21 mouse cellular contexts compared by ENCODE assay signal in the genomic region with DNA sequence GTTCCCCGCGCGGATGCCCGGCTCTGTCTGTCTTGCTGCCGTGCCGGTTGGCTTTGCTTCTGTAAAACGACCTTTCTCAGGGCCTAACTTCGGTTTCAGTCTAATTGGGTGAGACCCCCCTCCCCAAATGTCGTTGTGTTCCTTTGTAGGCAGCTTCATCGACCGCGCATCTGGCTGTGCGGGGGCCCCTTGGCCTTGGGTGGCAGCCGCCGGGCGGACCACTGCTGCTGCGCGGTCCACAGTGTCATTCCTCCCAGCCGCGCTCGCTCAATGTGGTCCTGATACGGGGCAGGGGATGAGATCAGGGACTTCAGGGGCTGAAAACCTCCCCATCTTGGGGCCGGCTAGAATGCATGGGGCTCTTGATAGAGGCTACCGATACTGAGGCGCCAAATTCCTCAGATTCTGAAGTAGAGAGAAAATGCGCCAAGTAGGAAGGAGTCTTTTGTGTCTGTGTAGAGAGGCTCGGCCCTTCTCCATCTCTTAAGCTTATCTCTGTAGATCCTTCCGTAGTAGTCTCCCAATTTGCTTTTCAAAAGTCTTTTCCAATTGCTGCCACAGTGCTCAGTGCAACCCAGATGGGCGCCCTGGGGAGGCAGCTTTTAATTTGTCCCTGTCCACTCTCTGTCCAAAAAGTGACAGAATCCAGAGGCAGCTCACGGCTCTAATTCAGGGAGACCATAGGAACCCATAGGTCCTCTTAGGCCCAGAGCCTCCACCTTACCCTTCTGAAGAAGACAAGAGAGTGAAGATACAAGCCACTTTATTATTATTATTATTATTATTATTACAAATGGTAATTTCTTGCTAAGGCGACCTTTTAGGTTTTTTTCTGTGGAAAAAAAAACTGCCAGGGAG. TPM values are rescaled to one million over a fixed set of nuclear protein-coding genes. Genes with fewer than 3 reads are reported as not detected.
A peak's percentile ranks its signal among the peaks of the same experiment; 100 is the strongest.
DNase-seq lines count a peak whose midpoint lies in the region; ATAC-seq lines count a peak whose summit lies in the region.
"Had no signal": no experiment of that assay in that cellular context is flagged by ENCODE, and none has a peak within 500 bp of the region (broad histone marks: within the 10 kb centered on the region; RNA-seq: fewer than 3 reads in every experiment).

No protein-coding gene starts in this region.

- no peak for DNase-seq in heart, embryonic 10.5 days (ENCODE audit: low spot score)
- peak; percentile 95 for DNase-seq in midbrain, embryonic 11.5 days (ENCODE audit: low spot score, missing footprints)
- DNase-seq in midbrain, embryonic 10.5 days (ENCODE audit: low spot score) = no peak
- peak; percentile 69 for DNase-seq in limb, embryonic 10.5 days (ENCODE audit: low spot score)
- DNase-seq in lung, adult 18-20 months = no peak
- no peak for DNase-seq in gastrocnemius, adult 8-10 months (ENCODE audit: low spot score in 2 of 2)
- DNase-seq: gastrocnemius, postnatal 25 days; lung, adult 2 months; right cerebral cortex, postnatal 14 days had no signal

- 0 out of 2 replicates have a peak overlapping the region, but pooled peaks have one; percentile 3 for H3K4me3 ChIP-seq in heart, embryonic 10.5 days
- no peak overlapping the region for H3K4me3 ChIP-seq in heart, embryonic 12.5 days
- H3K4me3 ChIP-seq in midbrain, embryonic 11.5 days (ENCODE audit: low read depth, low read length) = no peak overlapping the region
- no peak overlapping the region for H3K4me3 ChIP-seq in midbrain, embryonic 10.5 days
- peak overlapping the region; percentile 80 for H3K4me3 ChIP-seq in limb, embryonic 10.5 days
- H3K4me3 ChIP-seq in neural tube, embryonic 14.5 days (ENCODE audit: low read depth, low read length) = peak overlapping the region; percentile 33
- H3K4me3 ChIP-seq: embryonic facial prominence, embryonic 15.5 days had no signal

- H3K9ac ChIP-seq in heart, embryonic 12.5 days = no peak overlapping the region
- no peak overlapping the region for H3K9ac ChIP-seq in midbrain, embryonic 11.5 days (ENCODE audit: low read length)
- H3K9ac ChIP-seq in neural tube, embryonic 14.5 days (replicated peaks; ENCODE audit: low read depth, low read length) = peak overlapping the region; percentile 58
- H3K9ac ChIP-seq: embryonic facial prominence, embryonic 15.5 days; hindbrain, embryonic 14.5 days had no signal

- no peaks in the 10 kb centered on the region for H3K36me3 ChIP-seq in heart, embryonic 10.5 days
- no peaks in the 10 kb centered on the region for H3K36me3 ChIP-seq in heart, embryonic 12.5 days
- no peaks in the 10 kb centered on the region for H3K36me3 ChIP-seq in midbrain, embryonic 11.5 days (ENCODE audit: control insufficient read depth, insufficient read depth, low read length)
- no peaks in the 10 kb centered on the region for H3K36me3 ChIP-seq in midbrain, embryonic 10.5 days
- H3K36me3 ChIP-seq in limb, embryonic 10.5 days = peaks cover 32% of the 10 kb centered on the region
- no peaks in the 10 kb centered on the region for H3K36me3 ChIP-seq in neural tube, embryonic 14.5 days (ENCODE audit: control insufficient read depth, insufficient read depth, low read length)
- H3K36me3 ChIP-seq: embryonic facial prominence, embryonic 15.5 days had no signal

- no peak overlapping the region for H3K4me2 ChIP-seq in heart, embryonic 12.5 days
- H3K4me2 ChIP-seq in midbrain, embryonic 11.5 days = no peak overlapping the region
- H3K4me2 ChIP-seq in neural tube, embryonic 14.5 days (ENCODE audit: low read depth, low read length) = peak overlapping the region; percentile 44
- H3K4me2 ChIP-seq: embryonic facial prominence, embryonic 15.5 days; hindbrain, embryonic 14.5 days had no signal

- peaks cover 16% of the 10 kb centered on the region; the same call in 1 of the 2 replicates for H3K4me1 ChIP-seq in heart, embryonic 10.5 days
- H3K4me1 ChIP-seq in heart, embryonic 12.5 days (replicated peaks) = peaks cover 5% of the 10 kb centered on the region
- peaks cover 6% of the 10 kb centered on the region; the same call in 1 of the 2 replicates for H3K4me1 ChIP-seq in midbrain, embryonic 11.5 days (ENCODE audit: control insufficient read depth, insufficient read depth, low read length)
- H3K4me1 ChIP-seq in midbrain, embryonic 10.5 days = peaks cover 9% of the 10 kb centered on the region
- H3K4me1 ChIP-seq in limb, embryonic 10.5 days = peaks cover 51% of the 10 kb centered on the region
- no peaks in the 10 kb centered on the region; the same call in 1 of the 2 replicates for H3K4me1 ChIP-seq in neural tube, embryonic 14.5 days (ENCODE audit: control insufficient read depth, insufficient read depth, low read length)

- under 1% methylated on average over 31 of the region's 31 CpGs for WGBS in heart, embryonic 10.5 days
- WGBS in heart, embryonic 12.5 days = 2% methylated on average over 31 of the region's 31 CpGs
- WGBS in midbrain, embryonic 11.5 days = under 1% methylated on average over 31 of the region's 31 CpGs
- WGBS in midbrain, embryonic 10.5 days = under 1% methylated on average over 31 of the region's 31 CpGs
- under 1% methylated on average over 31 of the region's 31 CpGs for WGBS in limb, embryonic 10.5 days
- under 1% methylated on average over 31 of the region's 31 CpGs for WGBS in neural tube, embryonic 14.5 days

- no peaks in the 10 kb centered on the region for H3K9me3 ChIP-seq in heart, embryonic 10.5 days
- no peaks in the 10 kb centered on the region for H3K9me3 ChIP-seq in heart, embryonic 12.5 days (replicated peaks)
- no peaks in the 10 kb centered on the region for H3K9me3 ChIP-seq in midbrain, embryonic 11.5 days (ENCODE audit: control insufficient read depth, low read length)
- H3K9me3 ChIP-seq in midbrain, embryonic 10.5 days (replicated peaks) = no peaks in the 10 kb centered on the region
- no peaks in the 10 kb centered on the region for H3K9me3 ChIP-seq in limb, embryonic 10.5 days (replicated peaks)
- no peaks in the 10 kb centered on the region for H3K9me3 ChIP-seq in neural tube, embryonic 14.5 days (ENCODE audit: control insufficient read depth, low read length)
- H3K9me3 ChIP-seq: embryonic facial prominence, embryonic 15.5 days had no signal

- no peak overlapping the region; the same call in 1 of the 2 replicates for H3K27ac ChIP-seq in heart, embryonic 10.5 days
- no peak overlapping the region for H3K27ac ChIP-seq in heart, embryonic 12.5 days (ENCODE audit: poor library complexity, severe bottlenecking)
- H3K27ac ChIP-seq in midbrain, embryonic 11.5 days (ENCODE audit: low read depth, low read length) = no peak overlapping the region
- H3K27ac ChIP-seq in midbrain, embryonic 10.5 days (replicated peaks) = no peak overlapping the region
- peak overlapping the region; percentile 99 for H3K27ac ChIP-seq in limb, embryonic 10.5 days
- H3K27ac ChIP-seq in neural tube, embryonic 14.5 days (ENCODE audit: low read depth, low read length) = peak overlapping the region; percentile 76
- H3K27ac ChIP-seq: embryonic facial prominence, embryonic 15.5 days; hindbrain, embryonic 14.5 days; macrophage had no signal

- peaks cover 98% of the 10 kb centered on the region for H3K27me3 ChIP-seq in heart, embryonic 10.5 days (ENCODE audit: insufficient read depth, poor library complexity, severe bottlenecking)
- H3K27me3 ChIP-seq in heart, embryonic 12.5 days (replicated peaks) = peaks cover 81% of the 10 kb centered on the region
- peaks cover 94% of the 10 kb centered on the region for H3K27me3 ChIP-seq in midbrain, embryonic 11.5 days (ENCODE audit: control insufficient read depth, insufficient read depth, low read length)
- peaks cover 100% of the 10 kb centered on the region for H3K27me3 ChIP-seq in midbrain, embryonic 10.5 days (ENCODE audit: low read depth, poor library complexity, severe bottlenecking)
- H3K27me3 ChIP-seq in limb, embryonic 10.5 days (ENCODE audit: low read depth, poor library complexity, severe bottlenecking) = peaks cover 63% of the 10 kb centered on the region
- peaks cover 31% of the 10 kb centered on the region for H3K27me3 ChIP-seq in neural tube, embryonic 14.5 days (ENCODE audit: control insufficient read depth, insufficient read depth, low read length)

- ATAC-seq in heart, embryonic 12.5 days (ENCODE audit: insufficient number of reproducible peaks, low FRiP score) = no peak
- ATAC-seq in midbrain, embryonic 11.5 days (ENCODE audit: low FRiP score) = no peak
- ATAC-seq in neural tube, embryonic 14.5 days (ENCODE audit: low read depth) = no peak
- ATAC-seq: forebrain, embryonic 16.5 days; midbrain, embryonic 16.5 days had no signal

RNA-seq across cellular contexts. Expression of a gene that starts 3.8 kb away (rescaled TPM):
- polyA plus RNA-seq in heart, embryonic 10.5 days (2016; fragmentation: Nextera tagmentation; extraction: Ambion mirVana) = 2.3 TPM in 1 of 2 replicates, not detected in the other
- 0.10 TPM in 1 of 2 replicates, not detected in the other for polyA plus RNA-seq in heart, embryonic 12.5 days (2016; fragmentation: Nextera tagmentation; extraction: Ambion mirVana)
- polyA plus RNA-seq in midbrain, embryonic 11.5 days (2014; fragmentation: Nextera tagmentation; extraction: Ambion mirVana) = not detected in 2 replicates
- not detected in 2 replicates for polyA plus RNA-seq in midbrain, embryonic 10.5 days (2016; fragmentation: Nextera tagmentation; extraction: Ambion mirVana)
- polyA plus RNA-seq in limb, embryonic 10.5 days (2016; fragmentation: Nextera tagmentation; extraction: Ambion mirVana) = 51.1 and 68.0 TPM in 2 replicates
- 55.4 and 90.2 TPM in 2 replicates for polyA plus RNA-seq in neural tube, embryonic 14.5 days (2014; fragmentation: Nextera tagmentation; extraction: Ambion mirVana)
- 1 to 10 TPM; 6.1 to 8.5 (median 7.6) TPM for total RNA-seq in gastrocnemius, adult 8-10 months (2022)
- total RNA-seq: layer of hippocampus, adult 8-10 months; left cerebral cortex, postnatal 10 days; MEL had no signal
- polyA plus RNA-seq: C2C12; forebrain, embryonic 16.5 days; heart, embryonic 14.5 days; hindbrain, embryonic 14.5 days; lung, adult 2 months; macrophage; midbrain, embryonic 16.5 days had no signal

RNA-seq across cellular contexts. Expression of a gene that starts 8.6 kb away (rescaled TPM):
- 0.07 and 2.1 TPM in 2 replicates for polyA plus RNA-seq in heart, embryonic 10.5 days (2016; fragmentation: Nextera tagmentation; extraction: Ambion mirVana)
- polyA plus RNA-seq in heart, embryonic 12.5 days (2016; fragmentation: Nextera tagmentation; extraction: Ambion mirVana) = not detected in 2 replicates
- polyA plus RNA-seq in midbrain, embryonic 11.5 days (2014; fragmentation: Nextera tagmentation; extraction: Ambion mirVana) = not detected in 2 replicates
- polyA plus RNA-seq in midbrain, embryonic 10.5 days (2016; fragmentation: Nextera tagmentation; extraction: Ambion mirVana) = not detected in 2 replicates
- 31.0 and 34.6 TPM in 2 replicates for polyA plus RNA-seq in limb, embryonic 10.5 days (2016; fragmentation: Nextera tagmentation; extraction: Ambion mirVana)
- polyA plus RNA-seq in neural tube, embryonic 14.5 days (2014; fragmentation: Nextera tagmentation; extraction: Ambion mirVana) = 0.09 TPM in 1 of 2 replicates, not detected in the other
- total RNA-seq in gastrocnemius, adult 8-10 months (2022) = not detected
- total RNA-seq: layer of hippocampus, adult 8-10 months; left cerebral cortex, postnatal 10 days; MEL had no signal
- polyA plus RNA-seq: C2C12; embryonic facial prominence, embryonic 15.5 days; forebrain, embryonic 16.5 days; heart, embryonic 14.5 days; hindbrain, embryonic 14.5 days; lung, adult 2 months; macrophage; midbrain, embryonic 16.5 days had no signal

RNA-seq across cellular contexts. Expression of a gene that starts 9.6 kb away (rescaled TPM):
- polyA plus RNA-seq in heart, embryonic 10.5 days (2016; fragmentation: Nextera tagmentation; extraction: Ambion mirVana) = 3.0 TPM in 1 of 2 replicates, not detected in the other
- 0.08 TPM in 1 of 2 replicates, not detected in the other for polyA plus RNA-seq in heart, embryonic 12.5 days (2016; fragmentation: Nextera tagmentation; extraction: Ambion mirVana)
- not detected in 2 replicates for polyA plus RNA-seq in midbrain, embryonic 11.5 days (2014; fragmentation: Nextera tagmentation; extraction: Ambion mirVana)
- polyA plus RNA-seq in midbrain, embryonic 10.5 days (2016; fragmentation: Nextera tagmentation; extraction: Ambion mirVana) = not detected in 2 replicates
- polyA plus RNA-seq in limb, embryonic 10.5 days (2016; fragmentation: Nextera tagmentation; extraction: Ambion mirVana) = 38.0 and 52.3 TPM in 2 replicates
- polyA plus RNA-seq in neural tube, embryonic 14.5 days (2014; fragmentation: Nextera tagmentation; extraction: Ambion mirVana) = 20.9 and 37.4 TPM in 2 replicates
- total RNA-seq in gastrocnemius, adult 8-10 months (2022) = 10 to 100 TPM; 22.6 to 27.5 (median 23.7) TPM
- total RNA-seq: layer of hippocampus, adult 8-10 months; left cerebral cortex, postnatal 10 days; MEL had no signal
- polyA plus RNA-seq: C2C12; forebrain, embryonic 16.5 days; macrophage; midbrain, embryonic 16.5 days had no signal

RNA-seq across cellular contexts. Expression of a gene that starts 13.1 kb away (rescaled TPM):
- polyA plus RNA-seq in heart, embryonic 10.5 days (2016; fragmentation: Nextera tagmentation; extraction: Ambion mirVana) = 1.1 TPM in 1 of 2 replicates, not detected in the other
- polyA plus RNA-seq in heart, embryonic 12.5 days (2016; fragmentation: Nextera tagmentation; extraction: Ambion mirVana) = 0.14 and 0.15 TPM in 2 replicates
- polyA plus RNA-seq in midbrain, embryonic 11.5 days (2014; fragmentation: Nextera tagmentation; extraction: Ambion mirVana) = not detected in 2 replicates
- polyA plus RNA-seq in midbrain, embryonic 10.5 days (2016; fragmentation: Nextera tagmentation; extraction: Ambion mirVana) = not detected in 2 replicates
- polyA plus RNA-seq in limb, embryonic 10.5 days (2016; fragmentation: Nextera tagmentation; extraction: Ambion mirVana) = 26.0 and 44.8 TPM in 2 replicates
- polyA plus RNA-seq in neural tube, embryonic 14.5 days (2014; fragmentation: Nextera tagmentation; extraction: Ambion mirVana) = not detected in 2 replicates
- not detected for total RNA-seq in gastrocnemius, adult 8-10 months (2022)
- total RNA-seq: gastrocnemius, postnatal 25 days; layer of hippocampus, adult 8-10 months; left cerebral cortex, postnatal 10 days; MEL had no signal
- polyA plus RNA-seq: C2C12; embryonic facial prominence, embryonic 15.5 days; forebrain, embryonic 16.5 days; heart, embryonic 14.5 days; hindbrain, embryonic 14.5 days; lung, adult 2 months; macrophage; midbrain, embryonic 16.5 days had no signal

RNA-seq across cellular contexts. Expression of a gene that starts 16.5 kb away (rescaled TPM):
- polyA plus RNA-seq in heart, embryonic 10.5 days (2016; fragmentation: Nextera tagmentation; extraction: Ambion mirVana) = 0.09 and 1.3 TPM in 2 replicates
- polyA plus RNA-seq in heart, embryonic 12.5 days (2016; fragmentation: Nextera tagmentation; extraction: Ambion mirVana) = 0.10 and 0.37 TPM in 2 replicates
- 0.11 TPM in 1 of 2 replicates, not detected in the other for polyA plus RNA-seq in midbrain, embryonic 11.5 days (2014; fragmentation: Nextera tagmentation; extraction: Ambion mirVana)
- not detected in 2 replicates for polyA plus RNA-seq in midbrain, embryonic 10.5 days (2016; fragmentation: Nextera tagmentation; extraction: Ambion mirVana)
- polyA plus RNA-seq in limb, embryonic 10.5 days (2016; fragmentation: Nextera tagmentation; extraction: Ambion mirVana) = 11.6 and 17.4 TPM in 2 replicates
- 19.9 and 23.6 TPM in 2 replicates for polyA plus RNA-seq in neural tube, embryonic 14.5 days (2014; fragmentation: Nextera tagmentation; extraction: Ambion mirVana)
- 10 to 100 TPM; 46.8 to 53.5 (median 51.3) TPM for total RNA-seq in gastrocnemius, adult 8-10 months (2022)
- total RNA-seq: layer of hippocampus, adult 8-10 months; left cerebral cortex, postnatal 10 days had no signal
- polyA plus RNA-seq: C2C12; forebrain, embryonic 16.5 days; macrophage; midbrain, embryonic 16.5 days had no signal

Comparison
In these comparisons a context has a peak if more than half of its experiments do, and no peak if none do; other contexts are left out.
1. DNase-seq: peak in midbrain, embryonic 11.5 days (single experiment) and limb, embryonic 10.5 days (single experiment); none in heart, embryonic 10.5 days (single experiment), midbrain, embryonic 10.5 days (single experiment), lung, adult 18-20 months (0 of 2) and gastrocnemius, adult 8-10 months (0 of 2).
2. H3K4me3 ChIP-seq: peak in heart, embryonic 10.5 days (single experiment), limb, embryonic 10.5 days (single experiment) and neural tube, embryonic 14.5 days (single experiment); none in heart, embryonic 12.5 days (single experiment), midbrain, embryonic 11.5 days (single experiment) and midbrain, embryonic 10.5 days (single experiment).
3. H3K27ac ChIP-seq: peak in limb, embryonic 10.5 days (single experiment) and neural tube, embryonic 14.5 days (single experiment); none in heart, embryonic 10.5 days (single experiment), heart, embryonic 12.5 days (single experiment), midbrain, embryonic 11.5 days (single experiment) and midbrain, embryonic 10.5 days (single experiment).
4. RNA of a gene that starts 3.8 kb away (polyA plus RNA-seq): 55.4 to 90.2 TPM in neural tube, embryonic 14.5 days and 51.1 to 68.0 TPM in limb, embryonic 10.5 days; 2.3 TPM in heart, embryonic 10.5 days, 0.10 TPM in heart, embryonic 12.5 days, not detected in midbrain, embryonic 11.5 days and not detected in midbrain, embryonic 10.5 days; every median in the first group is over 10 times any median in the second.
5. RNA of a gene that starts 8.6 kb away (polyA plus RNA-seq): 31.0 to 34.6 TPM in limb, embryonic 10.5 days; 0.07 to 2.1 TPM in heart, embryonic 10.5 days, 0.09 TPM in neural tube, embryonic 14.5 days, not detected in heart, embryonic 12.5 days, not detected in midbrain, embryonic 11.5 days and not detected in midbrain, embryonic 10.5 days; every median in the first group is over 10 times any median in the second.